Mouse (Mus musculus) midbrain, postnatal 0 days (tissue): ENCODE measurements around the gene Ttc39a. TPM values are rescaled to one million over a fixed set of nuclear protein-coding genes. Genes with fewer than 3 reads are reported as not detected.

Experiments
- ATAC-seq: fragments of 200-750 bp; cut with Nextera tagmentation; 2 replicates; pipeline ENCODE4 v1.8.0; 2017; ENCODE audit warnings: moderate number of reproducible peaks, mild to moderate bottlenecking, moderate TSS enrichment, moderate library complexity; ENCODE audit not compliant: low FRiP score
- DNase-seq: peaks from one replicate; pipeline ENCODE4 v3.0.0-alpha.2; 2015; ENCODE audit warnings: low spot score
- H3K27ac ChIP-seq: fragments of 300-500 bp; sonication (generic); 2 replicates; pipeline ENCODE4 v1.5.1; 2014; ENCODE audit warnings: low read depth, mild to moderate bottlenecking, low read length, mixed read lengths
- H3K27me3 ChIP-seq: fragments of 300-500 bp; sonication (generic); 2 replicates; pipeline ENCODE4 v1.6.1; 2014; ENCODE audit warnings: low read length, control low read depth, mixed read lengths; ENCODE audit not compliant: insufficient read depth
- H3K36me3 ChIP-seq: fragments of 300-500 bp; sonication (generic); 2 replicates; pipeline ENCODE4 v1.6.1; 2014; ENCODE audit warnings: low read length, control low read depth, mixed read lengths; ENCODE audit not compliant: insufficient read depth
- H3K4me1 ChIP-seq: fragments of 300-500 bp; sonication (generic); 2 replicates; pipeline ENCODE4 v1.6.1; 2014; ENCODE audit warnings: mild to moderate bottlenecking, control low read depth, antibody characterized with exemption, low read length, mixed read lengths; ENCODE audit not compliant: insufficient read depth
- H3K4me2 ChIP-seq: fragments of 300-500 bp; sonication (generic); 2 replicates; pipeline ENCODE4 v1.6.1; 2014; ENCODE audit warnings: low read depth, mild to moderate bottlenecking, low read length, mixed read lengths; ENCODE audit not compliant: poor library complexity, severe bottlenecking
- H3K4me3 ChIP-seq: fragments of 300-500 bp; sonication (generic); 2 replicates; pipeline ENCODE4 v1.5.1; 2014; ENCODE audit warnings: low read depth, mild to moderate bottlenecking, low read length, moderate library complexity
- H3K9ac ChIP-seq: fragments of 300-500 bp; sonication (generic); replicated peaks from 2 replicates; pipeline ENCODE4 v1.6.1; 2014; ENCODE audit warnings: mild to moderate bottlenecking, low read length, moderate library complexity, mixed read lengths; ENCODE audit not compliant: poor library complexity, severe bottlenecking
- H3K9me3 ChIP-seq: fragments of 300-500 bp; sonication (generic); 2 replicates; pipeline ENCODE4 v1.6.1; 2016; ENCODE audit warnings: low read length, control low read depth
- CTCF ChIP-seq: IDR thresholded peaks from 2 replicates; pipeline ENCODE4 v1.5.1; 2016; ENCODE audit warnings: antibody characterized with exemption, mild to moderate bottlenecking
- WGBS: fragments of 180-500 bp; shearing (Covaris S2); extraction: QIAGEN DNeasy Blood & Tissue Kit; methylation state at CpG from one replicate; pipeline ENCODE4 v1.1.7; 2014; 5-methylcytosine and 5-hydroxymethylcytosine counted together
- polyA plus RNA-seq: library from polyadenylated mRNA; unstranded; fragments of >200 nt; fragmentation: Nextera tagmentation; extraction: Ambion mirVana; gene quantifications from 2 replicates; pipeline ENCODE4 v1.2.1, GENCODE M21; 2015
- total RNA-seq: library from RNA; depleted of rRNA; stranded (reverse); fragments of >200 nt; gene quantifications from 2 replicates; pipeline ENCODE4 v1.2.3, GENCODE M21; 2014

Ttc39a gene
- total and polyA plus RNA-seq, 2 experiments from 2014 or later: 3.2 to 4.7 TPM

DNA sequence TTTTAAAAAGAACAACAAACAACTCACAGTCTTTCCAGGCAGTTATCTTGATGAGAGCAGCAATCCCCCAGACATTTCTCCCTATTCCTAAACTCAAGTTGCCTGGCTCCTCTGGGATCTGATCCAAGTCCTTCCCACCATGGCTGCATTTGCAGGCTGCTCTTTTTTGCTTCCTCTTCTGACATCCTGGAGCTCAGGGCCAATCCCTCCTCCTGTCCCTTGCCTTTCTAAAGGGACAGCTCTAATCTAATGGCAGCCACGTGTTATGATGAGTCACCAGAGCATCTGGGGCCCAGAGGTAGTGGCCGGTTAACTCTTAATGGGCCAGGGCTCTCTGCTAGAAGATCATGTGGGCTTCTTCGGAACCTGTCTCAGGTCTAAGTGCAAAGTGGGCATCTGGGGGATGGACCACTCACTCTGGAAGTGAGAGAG, 353 bp upstream of the Ttc39a start:
- Histone ChIP-seq H3K4me2 (peak overlapping the region; percentile 97), H3K36me3 (no peaks in the 10 kb centered on the region), H3K27ac (no peak overlapping the region), H3K9ac (peak overlapping the region; percentile 85), H3K4me3 (peak overlapping the region; percentile 63), H3K27me3 (no peaks in the 10 kb centered on the region), H3K4me1 (peaks cover 8% of the 10 kb centered on the region; the same call in 1 of the 2 replicates), H3K9me3 (no peaks in the 10 kb centered on the region)
- no peak for TF ChIP-seq CTCF
- ATAC-seq (peak; percentile 67), DNase-seq (peak; percentile 64)
- 9% methylated on average over 3 of the region's 3 CpGs for WGBS

DNA sequence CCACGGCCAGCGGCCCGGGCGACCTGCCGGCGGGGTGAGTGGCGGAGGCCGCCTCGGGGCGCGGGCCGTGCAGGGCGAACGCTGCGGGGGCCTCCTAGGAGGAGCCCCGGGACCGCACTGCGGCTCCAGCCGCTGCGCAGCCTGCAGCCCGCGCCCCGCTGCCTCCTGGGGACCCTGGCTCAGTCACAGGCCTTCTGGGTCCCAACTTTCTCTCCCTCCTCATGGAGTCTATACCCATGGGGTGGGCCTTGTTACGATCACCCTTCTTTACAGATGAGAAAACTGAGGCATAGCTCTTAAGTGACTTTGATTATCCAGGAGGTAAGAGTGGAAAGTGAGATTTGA, 725 bp downstream of the Ttc39a start:
- H3K9me3 ChIP-seq: no peaks in the 10 kb centered on the region
- no peak for TF ChIP-seq CTCF
- ATAC-seq (peak; percentile 60), DNase-seq (no peak)
- no peaks in the 10 kb centered on the region for H3K27me3 ChIP-seq
- H3K27ac ChIP-seq: no peak overlapping the region
- H3K4me3 ChIP-seq: peak overlapping the region; percentile 63
- no peaks in the 10 kb centered on the region for H3K36me3 ChIP-seq
- H3K9ac ChIP-seq: peak overlapping the region; percentile 85
- 7% methylated on average over 11 of the region's 24 CpGs for WGBS
- H3K4me2 ChIP-seq: peak overlapping the region; percentile 97
- peaks cover 8% of the 10 kb centered on the region; the same call in 1 of the 2 replicates for H3K4me1 ChIP-seq

DNA sequence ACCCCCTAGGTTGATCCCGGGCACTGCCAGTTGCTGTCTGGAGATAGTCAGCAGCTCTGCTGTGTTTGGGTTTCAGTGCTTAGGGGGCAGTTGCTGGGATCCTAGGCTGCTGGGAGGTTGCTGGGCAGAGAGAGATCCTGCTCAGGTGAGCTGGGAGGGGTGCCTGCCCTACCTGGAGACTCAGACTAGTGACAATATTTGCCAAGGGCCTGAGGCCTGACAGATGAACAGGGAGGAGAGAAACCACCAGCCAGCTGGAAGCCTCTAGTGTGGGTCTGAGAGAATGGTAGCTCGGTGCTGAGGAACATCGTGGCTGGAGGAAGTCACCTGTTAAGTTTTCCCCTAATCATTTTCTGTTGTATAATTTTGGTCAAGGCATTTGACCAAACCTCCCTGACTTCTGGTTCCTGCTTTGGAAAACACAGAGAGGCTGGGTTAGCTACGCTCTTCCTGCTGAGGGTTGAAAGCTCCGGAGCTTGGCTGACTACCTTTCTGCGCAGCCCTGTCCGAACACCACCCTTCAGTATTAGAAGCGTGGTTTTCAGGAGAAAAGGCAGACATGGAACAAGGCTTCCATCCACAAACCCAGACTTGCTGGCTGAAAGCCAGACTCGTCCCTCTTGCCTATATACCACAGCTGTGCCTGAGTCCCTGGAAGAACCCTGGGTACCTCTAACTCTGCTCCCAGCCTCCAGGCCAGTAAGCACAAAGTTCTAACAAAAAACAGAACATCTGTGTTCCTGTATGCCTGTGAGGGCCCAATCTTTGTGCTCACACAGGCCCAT, 1.5 kb downstream of the Ttc39a start:
- DNase-seq (no peak), ATAC-seq (no peak)
- no peaks in the 10 kb centered on the region for H3K27me3 ChIP-seq
- 79% methylated on average over 9 of the region's 9 CpGs for WGBS
- H3K36me3 ChIP-seq: no peaks in the 10 kb centered on the region
- H3K9me3 ChIP-seq: no peaks in the 10 kb centered on the region
- peak overlapping the region; percentile 63 for H3K4me3 ChIP-seq
- peaks cover 8% of the 10 kb centered on the region; the same call in 1 of the 2 replicates for H3K4me1 ChIP-seq
- H3K4me2 ChIP-seq: peak overlapping the region; percentile 97
- no peak for TF ChIP-seq CTCF
- H3K27ac ChIP-seq: no peak overlapping the region
- no peak overlapping the region for H3K9ac ChIP-seq

DNA sequence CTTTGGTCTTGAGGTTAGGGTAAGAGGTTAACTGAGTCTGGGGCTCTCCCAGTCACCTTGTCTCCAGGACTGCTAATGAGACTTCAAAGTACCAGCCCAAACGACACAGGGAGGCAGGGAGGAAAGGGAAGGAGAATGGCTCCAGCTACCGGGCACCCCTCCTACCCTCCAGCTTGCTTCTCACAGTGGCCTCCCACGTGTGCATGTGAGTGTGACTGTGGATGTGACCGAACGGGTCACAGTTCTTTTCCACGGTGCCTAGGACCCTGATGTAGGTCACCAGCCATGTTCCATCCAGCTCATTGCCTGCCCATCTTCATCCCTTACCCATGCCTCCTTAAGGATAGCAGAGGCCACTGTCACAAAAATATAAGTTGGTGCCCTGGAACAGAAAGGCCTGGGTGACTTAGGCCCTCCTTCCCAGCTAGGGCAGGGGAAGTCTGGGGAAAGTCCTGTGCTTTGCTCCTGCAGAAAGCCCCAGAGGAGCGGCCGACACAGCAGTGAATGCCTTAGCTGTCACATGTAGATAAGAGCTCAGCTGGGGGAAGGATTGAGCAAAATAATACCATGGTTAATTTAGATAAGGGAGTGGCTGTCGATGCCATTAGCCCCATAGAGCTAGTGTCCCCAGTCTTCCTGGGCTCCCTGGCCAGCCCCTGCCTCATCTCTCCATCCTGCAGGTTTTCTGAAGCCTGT, 4.4 kb downstream of the Ttc39a start:
- ATAC-seq (no peak), DNase-seq (no peak)
- Histone ChIP-seq H3K4me1 (peaks cover 3% of the 10 kb centered on the region; the same call in 1 of the 2 replicates), H3K27me3 (no peaks in the 10 kb centered on the region), H3K9me3 (no peaks in the 10 kb centered on the region), H3K4me3 (no peak overlapping the region), H3K36me3 (no peaks in the 10 kb centered on the region), H3K9ac (no peak overlapping the region), H3K27ac (no peak overlapping the region), H3K4me2 (no peak overlapping the region)
- 65% methylated on average over 9 of the region's 9 CpGs for WGBS
- no peak for TF ChIP-seq CTCF

DNA sequence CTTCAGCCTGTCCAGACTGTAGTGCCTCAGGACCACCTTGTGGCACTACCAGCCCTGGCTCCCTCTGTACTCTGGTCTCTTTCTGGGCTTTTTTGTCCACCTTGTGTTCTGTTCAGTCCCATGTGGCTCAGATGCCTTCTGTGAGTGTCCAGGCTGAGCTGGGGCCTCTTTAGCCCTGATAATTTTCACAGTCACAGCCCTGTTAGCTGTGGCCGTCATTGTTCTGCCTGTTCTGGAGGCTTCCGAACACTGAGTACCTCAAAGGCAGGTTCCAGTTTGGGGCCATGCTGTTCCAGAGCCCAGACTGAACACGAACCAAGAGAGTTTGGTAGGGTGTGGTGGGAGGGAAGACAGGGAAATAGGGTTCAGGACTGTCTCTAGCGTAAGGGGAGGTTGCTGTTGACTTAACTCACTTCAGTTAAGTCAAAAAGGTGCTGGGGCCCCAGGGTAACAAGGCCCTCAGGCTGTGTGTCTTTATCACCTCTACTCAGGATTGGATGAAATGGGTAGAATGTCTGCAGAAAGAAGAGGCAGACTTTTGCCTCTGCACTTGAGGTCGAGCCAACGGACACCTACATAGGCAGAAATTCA, 5.0 kb downstream of the Ttc39a start:
- Histone ChIP-seq H3K36me3 (no peaks in the 10 kb centered on the region), H3K4me3 (no peak overlapping the region), H3K4me1 (no peaks in the 10 kb centered on the region), H3K9me3 (no peaks in the 10 kb centered on the region), H3K27ac (no peak overlapping the region), H3K27me3 (no peaks in the 10 kb centered on the region), H3K9ac (no peak overlapping the region), H3K4me2 (no peak overlapping the region)
- 90% methylated on average over 6 of the region's 6 CpGs for WGBS
- TF ChIP-seq CTCF: no peak
- no peak for DNase-seq
- no peak for ATAC-seq

DNA sequence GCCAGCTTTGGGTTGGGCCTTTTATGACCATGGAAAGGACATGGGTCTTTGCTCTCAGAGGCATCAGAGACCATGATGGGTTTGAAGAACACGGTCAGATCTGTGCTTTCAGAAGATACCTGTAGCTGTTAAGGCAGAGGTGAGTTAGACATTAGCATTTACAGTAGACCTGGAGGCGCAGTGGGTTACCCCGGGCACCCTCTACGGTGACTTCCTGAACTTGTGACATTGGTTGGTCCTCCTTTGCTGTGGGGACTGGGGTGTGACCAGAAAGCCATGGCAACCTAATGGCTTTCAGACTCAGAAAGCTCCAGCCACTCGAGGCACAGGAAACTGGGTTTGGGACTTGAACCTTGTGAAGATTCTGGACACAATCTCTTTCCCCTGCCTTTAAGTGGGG, 5.8 kb downstream of the Ttc39a start:
- Histone ChIP-seq H3K36me3 (no peaks in the 10 kb centered on the region), H3K4me1 (no peaks in the 10 kb centered on the region), H3K4me2 (no peak overlapping the region), H3K9ac (no peak overlapping the region), H3K27ac (no peak overlapping the region), H3K27me3 (no peaks in the 10 kb centered on the region), H3K9me3 (no peaks in the 10 kb centered on the region), H3K4me3 (no peak overlapping the region)
- no peak for DNase-seq
- TF ChIP-seq CTCF: no peak
- no peak for ATAC-seq
- 92% methylated on average over 5 of the region's 5 CpGs for WGBS
